Mouse (Mus musculus): Measurements from ENCODE around the gene Vstm2l.

DNA sequence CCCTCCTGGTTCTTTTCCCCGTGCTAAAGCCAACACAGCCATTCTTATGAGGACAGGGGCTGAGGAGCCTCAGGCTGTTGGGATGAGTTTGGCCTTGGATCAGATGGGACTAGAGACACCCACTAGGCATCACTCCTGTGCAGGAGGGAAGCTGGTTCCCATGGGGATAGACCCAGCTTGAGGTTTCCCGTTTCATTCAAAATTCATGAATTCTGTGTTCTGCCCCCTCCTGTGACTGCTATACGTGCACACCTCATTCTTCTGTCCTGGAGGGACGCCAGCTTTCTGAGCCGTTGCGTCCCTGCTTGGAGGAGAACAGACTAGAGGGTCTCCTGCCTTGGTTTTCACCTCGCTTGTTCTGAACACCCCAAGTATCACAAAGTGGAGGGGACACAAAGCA is 12.0 kb downstream of the Vstm2l start:
- no peak for TF ChIP-seq CTCF (IDR thresholded peaks at IDR 0.05; ENCODE audit: low read depth)
- TF ChIP-seq EP300 (IDR thresholded peaks at IDR 0.05; ENCODE audit: low read depth) = no peak
